ENCODE assay signal across 9 mouse cellular contexts in the genomic region with DNA sequence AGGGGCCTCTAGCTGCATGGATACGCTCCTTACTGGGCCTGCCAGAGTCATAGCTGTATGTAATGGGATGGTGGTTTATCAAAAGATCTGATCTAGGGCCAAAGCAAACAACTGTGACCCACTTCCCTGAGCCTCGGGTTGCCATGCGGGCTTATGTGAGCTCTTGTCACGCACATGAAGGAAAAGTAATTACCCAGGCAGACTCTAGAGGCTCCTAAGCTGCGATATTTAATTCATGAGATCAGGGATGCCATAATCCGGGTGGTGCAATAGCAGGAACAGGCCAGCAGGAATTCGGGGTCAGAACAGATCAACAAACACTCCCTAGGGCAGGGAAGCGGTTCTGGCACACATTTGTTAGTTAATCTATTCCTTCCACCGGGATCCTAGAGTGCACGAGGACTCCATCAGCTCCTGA. TPM values are rescaled to one million over a fixed set of nuclear protein-coding genes. Genes with fewer than 3 reads are reported as not detected.
A peak's percentile ranks its signal among the peaks of the same experiment; 100 is the strongest.
DNase-seq lines count a peak whose midpoint lies in the region; ATAC-seq lines count a peak whose summit lies in the region.
"Had no signal": no experiment of that assay in that cellular context is flagged by ENCODE, and none has a peak within 500 bp of the region (broad histone marks: within the 10 kb centered on the region; RNA-seq: fewer than 3 reads in every experiment).

No protein-coding gene starts in this region.

- WGBS in forebrain, embryonic 12.5 days, result 48% methylated on average over 10 of the region's 10 CpGs
- 57% methylated on average over 10 of the region's 10 CpGs for WGBS in forebrain, embryonic 11.5 days
- 6% methylated on average over 10 of the region's 10 CpGs for WGBS in midbrain, embryonic 16.5 days

- H3K36me3 ChIP-seq in forebrain, embryonic 12.5 days (replicated peaks), result peaks cover 28% of the 10 kb centered on the region
- peaks cover 5% of the 10 kb centered on the region; the same call in 1 of the 2 replicates for H3K36me3 ChIP-seq in forebrain, embryonic 11.5 days (ENCODE audit: control insufficient read depth, insufficient read depth, low read length)
- H3K36me3 ChIP-seq in midbrain, embryonic 16.5 days (ENCODE audit: control insufficient read depth, insufficient read depth, low read length), result peaks cover 17% of the 10 kb centered on the region

- no peaks in the 10 kb centered on the region for H3K27me3 ChIP-seq in forebrain, embryonic 12.5 days
- no peaks in the 10 kb centered on the region for H3K27me3 ChIP-seq in forebrain, embryonic 11.5 days (ENCODE audit: control insufficient read depth, insufficient read depth, low read length)
- no peaks in the 10 kb centered on the region for H3K27me3 ChIP-seq in midbrain, embryonic 16.5 days (ENCODE audit: control insufficient read depth, insufficient read depth, low read depth, low read length)
- H3K27me3 ChIP-seq: megakaryocyte, embryonic 14.5 days had no signal

- no peak overlapping the region for H3K27ac ChIP-seq in forebrain, embryonic 12.5 days
- no peak overlapping the region for H3K27ac ChIP-seq in forebrain, embryonic 11.5 days (ENCODE audit: low read depth, low read length)
- no peak overlapping the region for H3K27ac ChIP-seq in midbrain, embryonic 16.5 days (ENCODE audit: low read length)

- peaks cover 15% of the 10 kb centered on the region; the same call in 1 of the 2 replicates for H3K4me1 ChIP-seq in forebrain, embryonic 12.5 days
- no peaks in the 10 kb centered on the region; the same call in 1 of the 2 replicates for H3K4me1 ChIP-seq in forebrain, embryonic 11.5 days (replicated peaks; ENCODE audit: control insufficient read depth, insufficient read depth, low read length)
- H3K4me1 ChIP-seq in midbrain, embryonic 16.5 days (ENCODE audit: control insufficient read depth, insufficient read depth, low read length), result peaks cover 6% of the 10 kb centered on the region

- intact Hi-C loops in gastrocnemius, postnatal 36 days (cut with DNase I), result no loop called here

- peak; percentile 55; the same call in 1 of the 2 replicates for ATAC-seq in forebrain, embryonic 12.5 days (ENCODE audit: low FRiP score)
- ATAC-seq in forebrain, embryonic 11.5 days (replicated peaks; ENCODE audit: low FRiP score), result no peak; the same call in 1 of the 2 replicates
- ATAC-seq in midbrain, embryonic 16.5 days, result peak; percentile 82

- H3K9me3 ChIP-seq in forebrain, embryonic 12.5 days, result no peaks in the 10 kb centered on the region
- H3K9me3 ChIP-seq in forebrain, embryonic 11.5 days (ENCODE audit: control insufficient read depth, low read length), result no peaks in the 10 kb centered on the region
- H3K9me3 ChIP-seq in midbrain, embryonic 16.5 days (replicated peaks; ENCODE audit: control insufficient read depth, low read length, poor library complexity, severe bottlenecking), result no peaks in the 10 kb centered on the region
- H3K9me3 ChIP-seq: megakaryocyte, embryonic 14.5 days had no signal

- no peak overlapping the region for H3K4me2 ChIP-seq in forebrain, embryonic 12.5 days
- no peak overlapping the region for H3K4me2 ChIP-seq in forebrain, embryonic 11.5 days (ENCODE audit: low read depth, low read length, severe bottlenecking)
- no peak overlapping the region for H3K4me2 ChIP-seq in midbrain, embryonic 16.5 days (ENCODE audit: low read length)

- no peak overlapping the region for H3K9ac ChIP-seq in forebrain, embryonic 12.5 days
- H3K9ac ChIP-seq in forebrain, embryonic 11.5 days (ENCODE audit: low read length), result no peak overlapping the region
- no peak overlapping the region for H3K9ac ChIP-seq in midbrain, embryonic 16.5 days (ENCODE audit: low read depth, low read length)

- H3K4me3 ChIP-seq in forebrain, embryonic 12.5 days (replicated peaks), result no peak overlapping the region
- H3K4me3 ChIP-seq in forebrain, embryonic 11.5 days (ENCODE audit: low read depth, low read length), result no peak overlapping the region
- no peak overlapping the region for H3K4me3 ChIP-seq in midbrain, embryonic 16.5 days (ENCODE audit: low read depth, low read length)
- H3K4me3 ChIP-seq: megakaryocyte, embryonic 14.5 days had no signal

- DNase-seq in forebrain, embryonic 11.5 days (ENCODE audit: low spot score), result no peak
- peak; percentile 55 for DNase-seq in embryo, embryonic 11 days
- peak; percentile 70 to 89 for DNase-seq in kidney, adult 8-10 months
- DNase-seq in frontal cortex, adult 2 months (ENCODE audit: extremely low spot score in 1 of 2, low spot score in 1 of 2), result no peak
- no peak for DNase-seq in right cerebral cortex, adult 2 months (ENCODE audit: low spot score in 2 of 2)
- no peak for DNase-seq in gastrocnemius, postnatal 36 days

RNA-seq across cellular contexts. Expression of gene Cyfip2, which starts 21.7 kb away (rescaled TPM):
- polyA plus RNA-seq in forebrain, embryonic 12.5 days (2016; fragmentation: Nextera tagmentation; extraction: Ambion mirVana), result 55.7 and 64.2 TPM in 2 replicates
- 49.9 and 50.9 TPM in 2 replicates for polyA plus RNA-seq in forebrain, embryonic 11.5 days (2014; fragmentation: Nextera tagmentation; extraction: Ambion mirVana)
- polyA plus RNA-seq in midbrain, embryonic 16.5 days (2015; fragmentation: Nextera tagmentation; extraction: Ambion mirVana), result 98.9 and 103 TPM in 2 replicates
- polyA plus RNA-seq in frontal cortex, adult 2 months (2012; rRNA removed), result 211 and 223 TPM in 2 replicates
- 1 to 10 TPM; 1.5 to 1.7 TPM for total RNA-seq in gastrocnemius, postnatal 36 days (2021)

RNA-seq across cellular contexts. Expression of gene Fndc9, which starts 55.7 kb away (rescaled TPM):
- 1.1 and 1.7 TPM in 2 replicates for polyA plus RNA-seq in forebrain, embryonic 12.5 days (2016; fragmentation: Nextera tagmentation; extraction: Ambion mirVana)
- 0.65 and 1.5 TPM in 2 replicates for polyA plus RNA-seq in forebrain, embryonic 11.5 days (2014; fragmentation: Nextera tagmentation; extraction: Ambion mirVana)
- 9.9 and 12.5 TPM in 2 replicates for polyA plus RNA-seq in midbrain, embryonic 16.5 days (2015; fragmentation: Nextera tagmentation; extraction: Ambion mirVana)
- 0.68 and 0.71 TPM in 2 replicates for polyA plus RNA-seq in frontal cortex, adult 2 months (2012; rRNA removed)
- total RNA-seq in gastrocnemius, postnatal 36 days (2021), result not detected

Comparison
In these comparisons a context has a peak if more than half of its experiments do, and no peak if none do; other contexts are left out.
1. DNase-seq: peak in embryo, embryonic 11 days (single experiment) and kidney, adult 8-10 months (2 of 2); none in forebrain, embryonic 11.5 days (single experiment), frontal cortex, adult 2 months (0 of 2), right cerebral cortex, adult 2 months (0 of 2) and gastrocnemius, postnatal 36 days (0 of 2).